Mouse (Mus musculus): ENCODE measurements around the gene Shox2.

Gene Shox2

GRCm38 (mm10) chr3:66981706-66982105, at the start of gene Shox2:
TSS of gene Shox2 (minus strand) at chr3:66981771.
- peak; percentile 23 for DNase-seq (ENCODE audit: low read depth, low spot score)

- DNase-seq (ENCODE audit: low read depth, low spot score), result no peak
These were observed 15.2 kb upstream of the Shox2 start for GRCm38 (mm10) chr3:66996820-66997219.

GRCm38 (mm10) chr3:66986287-66986560, 4.7 kb upstream of the Shox2 start:
- DNase-seq (ENCODE audit: low read depth, low spot score), result no peak

- peak; percentile 86 for DNase-seq (ENCODE audit: low read depth, low spot score)
These were observed 4.1 kb upstream of the Shox2 start for GRCm38 (mm10) chr3:66985539-66986286.

GRCm38 (mm10) chr3:66983481-66983880, 1.9 kb upstream of the Shox2 start:
- no peak for DNase-seq (ENCODE audit: low read depth, low spot score)

- peak; percentile 70 for DNase-seq (ENCODE audit: low read depth, low spot score)
These were observed 775 bp upstream of the Shox2 start for GRCm38 (mm10) chr3:66982181-66982911.

- peak; percentile 43 for DNase-seq (ENCODE audit: low read depth, low spot score)
These were observed 390 bp downstream of the Shox2 start, which contains the start of gene Rsrc1 for GRCm38 (mm10) chr3:66981101-66981661. TSS of gene Rsrc1 (plus strand) at chr3:66981390.

- no peak for DNase-seq (ENCODE audit: low read depth, low spot score)
These were observed 1.2 kb downstream of the Shox2 start for GRCm38 (mm10) chr3:66980111-66980975.

GRCm38 (mm10) chr3:66979491-66979890, 2.1 kb downstream of the Shox2 start:
- DNase-seq (ENCODE audit: low read depth, low spot score), result no peak

- peak; percentile 9 for DNase-seq (ENCODE audit: low read depth, low spot score)
These were observed 2.9 kb downstream of the Shox2 start for GRCm38 (mm10) chr3:66978457-66979381.

- DNase-seq (ENCODE audit: low read depth, low spot score), result peak; percentile 10
These were observed 3.6 kb downstream of the Shox2 start for GRCm38 (mm10) chr3:66977811-66978456.

- no peak for DNase-seq (ENCODE audit: low read depth, low spot score)
These were observed 4.5 kb downstream of the Shox2 start for GRCm38 (mm10) chr3:66976889-66977615.

GRCm38 (mm10) chr3:66974501-66974900, 7.1 kb downstream of the Shox2 start:
- no peak for DNase-seq (ENCODE audit: low read depth, low spot score)

GRCm38 (mm10) chr3:66973391-66973943, 8.1 kb downstream of the Shox2 start:
- DNase-seq (ENCODE audit: low read depth, low spot score), result peak; percentile 65

GRCm38 (mm10) chr3:66972191-66972950, 9.2 kb downstream of the Shox2 start:
- DNase-seq (ENCODE audit: low read depth, low spot score), result no peak

- DNase-seq (ENCODE audit: low read depth, low spot score), result no peak
These were observed 10.8 kb downstream of the Shox2 start for GRCm38 (mm10) chr3:66970661-66971331.

- no peak for DNase-seq (ENCODE audit: low read depth, low spot score)
These were observed 11.3 kb downstream of the Shox2 start for GRCm38 (mm10) chr3:66970261-66970660.

GRCm38 (mm10) chr3:66967508-66967907, 14.1 kb downstream of the Shox2 start:
- DNase-seq (ENCODE audit: low read depth, low spot score), result no peak
